Mouse (Mus musculus) forebrain, embryonic 16.5 days (tissue): ENCODE data around the gene Bri3. TPM values are rescaled to one million over a fixed set of nuclear protein-coding genes. Genes with fewer than 3 reads are reported as not detected.
"Not testable (repeated sequence)": the region's sequence is repeated elsewhere in the genome, so short reads cannot be mapped to it uniquely, and the experiment has no call there.

ENCODE experiments used
- ATAC-seq: fragments of 200-750 bp; cut with Nextera tagmentation; 2 replicates; pipeline ENCODE4 v1.8.0; 2017; ENCODE audit warnings: mild to moderate bottlenecking, moderate library complexity
- H3K27ac ChIP-seq: fragments of 300-500 bp; sonication (generic); 2 replicates; pipeline ENCODE4 v1.5.1; 2014; ENCODE audit warnings: low read length, control low read depth
- H3K27me3 ChIP-seq: fragments of 300-500 bp; sonication (generic); replicated peaks from 2 replicates; pipeline ENCODE4 v1.6.1; 2014; ENCODE audit warnings: low read length; ENCODE audit not compliant: control insufficient read depth, insufficient read depth
- H3K36me3 ChIP-seq: fragments of 300-500 bp; sonication (generic); 2 replicates; pipeline ENCODE4 v1.6.1; 2014; ENCODE audit not compliant: control insufficient read depth, insufficient read depth
- H3K4me1 ChIP-seq: fragments of 300-500 bp; sonication (generic); replicated peaks from 2 replicates; pipeline ENCODE4 v1.6.1; 2014; ENCODE audit warnings: low read length; ENCODE audit not compliant: control insufficient read depth, insufficient read depth
- H3K4me2 ChIP-seq: fragments of 300-500 bp; sonication (generic); 2 replicates; pipeline ENCODE4 v1.6.1; 2014; ENCODE audit warnings: mild to moderate bottlenecking, low read length, control low read depth
- H3K4me3 ChIP-seq: fragments of 300-500 bp; sonication (generic); replicated peaks from 2 replicates; pipeline ENCODE4 v1.5.1; 2014; ENCODE audit warnings: mild to moderate bottlenecking, low read length, control low read depth
- H3K9ac ChIP-seq: fragments of 300-500 bp; sonication (generic); replicated peaks from 2 replicates; pipeline ENCODE4 v1.6.1; 2014; ENCODE audit warnings: low read depth, low read length, control low read depth
- H3K9me3 ChIP-seq: fragments of 300-500 bp; sonication (generic); 2 replicates; pipeline ENCODE4 v1.6.1; 2016; ENCODE audit warnings: low read length; ENCODE audit not compliant: control insufficient read depth
- WGBS: fragments of 180-500 bp; shearing (Covaris S2); extraction: QIAGEN DNeasy Blood & Tissue Kit; methylation state at CpG from one replicate; pipeline ENCODE4 v1.1.7; 2014; 5-methylcytosine and 5-hydroxymethylcytosine counted together
- polyA plus RNA-seq: library from polyadenylated mRNA; unstranded; fragments of >200 nt; fragmentation: Nextera tagmentation; extraction: Ambion mirVana; gene quantifications from 2 replicates; pipeline ENCODE4 v1.2.1, GENCODE M21; 2015

Gene Bri3
- polyA plus RNA-seq, 1 experiment from 2014 or later, result 98.0 TPM

DNA sequence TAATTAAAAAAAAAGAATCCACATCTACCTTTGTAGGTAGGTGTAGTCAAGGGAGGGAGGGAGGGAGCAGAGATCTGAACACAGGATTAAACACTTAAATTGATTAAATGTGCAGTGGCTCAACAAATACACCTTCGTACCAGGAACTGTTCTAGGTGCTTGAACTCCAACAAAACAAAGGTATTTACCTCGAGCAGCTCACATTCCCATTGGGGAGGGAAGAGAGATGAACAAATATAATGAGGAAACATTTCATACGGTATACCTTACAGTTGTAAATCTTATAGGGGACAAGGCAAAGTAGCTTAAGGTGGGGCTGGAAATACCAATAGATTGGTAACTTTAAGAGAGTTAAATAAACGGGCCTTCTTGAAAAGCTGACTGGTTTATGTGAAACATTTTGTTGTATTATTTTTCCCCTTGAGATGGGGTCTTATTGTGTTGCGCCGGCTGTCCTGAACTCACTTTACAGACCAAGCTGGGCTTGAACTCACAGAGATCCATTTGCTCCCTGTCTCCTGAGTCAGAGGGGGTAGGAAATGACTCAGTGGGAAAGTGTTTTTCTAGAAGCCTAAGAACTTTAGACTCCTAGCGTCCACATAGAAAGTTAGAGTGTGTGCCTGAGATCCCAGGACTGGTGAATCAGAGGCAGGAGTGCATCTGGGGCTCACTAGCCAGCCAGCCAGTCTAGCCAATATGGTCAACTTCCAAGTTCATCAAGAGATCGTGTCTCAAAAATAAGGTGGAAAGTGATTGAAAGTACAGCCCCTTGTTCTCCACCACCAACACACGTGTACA lies 108.2 kb downstream of the Bri3 start:
- Histone ChIP-seq H3K9me3 (no peaks in the 10 kb centered on the region), H3K4me2 (no peak overlapping the region), H3K4me1 (peaks cover 3% of the 10 kb centered on the region), H3K27ac (no peak overlapping the region), H3K9ac (no peak overlapping the region), H3K4me3 (no peak overlapping the region), H3K36me3 (no peaks in the 10 kb centered on the region), H3K27me3 (peaks cover 3% of the 10 kb centered on the region)
- no peak for ATAC-seq
- WGBS, result 90% methylated on average over 9 of the region's 9 CpGs

DNA sequence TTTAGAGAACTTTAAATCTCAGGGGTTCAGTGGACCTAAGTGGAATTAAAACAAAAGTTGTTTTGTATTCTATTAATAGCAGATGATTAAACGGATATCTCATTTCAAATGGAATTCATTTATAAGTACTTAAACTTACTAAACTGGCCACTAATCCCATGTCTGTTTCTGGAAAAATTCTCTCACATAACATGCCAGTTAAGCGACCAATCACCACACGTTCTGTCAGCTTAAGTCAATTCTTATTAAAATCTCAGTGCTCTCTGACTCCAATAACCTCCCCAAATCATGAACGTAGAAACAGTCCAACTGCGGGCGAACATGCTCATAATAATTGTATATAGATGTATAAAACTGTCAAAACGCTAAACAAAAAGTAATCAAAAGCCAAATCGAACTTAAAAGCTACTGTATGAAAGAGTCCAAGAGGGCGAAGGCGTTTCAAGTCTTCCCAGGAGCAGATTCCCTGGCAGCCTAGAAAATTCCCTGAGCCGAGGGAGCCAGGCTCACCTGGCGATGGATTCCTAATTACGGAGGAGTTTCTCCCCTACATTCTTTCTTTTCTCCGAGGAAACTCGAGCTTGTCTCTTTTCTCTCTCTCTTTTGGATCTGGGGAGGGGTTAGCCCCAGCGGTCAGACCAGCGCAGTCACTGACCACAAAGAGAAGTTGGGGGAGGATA lies 112.7 kb downstream of the Bri3 start:
- Histone ChIP-seq H3K36me3 (no peaks in the 10 kb centered on the region), H3K9ac (no peak overlapping the region), H3K27me3 (peaks cover 23% of the 10 kb centered on the region), H3K4me3 (peak overlapping the region; percentile 53), H3K4me1 (peaks cover 17% of the 10 kb centered on the region), H3K4me2 (peak overlapping the region; percentile 94), H3K9me3 (no peaks in the 10 kb centered on the region), H3K27ac (no peak overlapping the region)
- 9% methylated on average over 17 of the region's 17 CpGs for WGBS
- ATAC-seq, result no peak

DNA sequence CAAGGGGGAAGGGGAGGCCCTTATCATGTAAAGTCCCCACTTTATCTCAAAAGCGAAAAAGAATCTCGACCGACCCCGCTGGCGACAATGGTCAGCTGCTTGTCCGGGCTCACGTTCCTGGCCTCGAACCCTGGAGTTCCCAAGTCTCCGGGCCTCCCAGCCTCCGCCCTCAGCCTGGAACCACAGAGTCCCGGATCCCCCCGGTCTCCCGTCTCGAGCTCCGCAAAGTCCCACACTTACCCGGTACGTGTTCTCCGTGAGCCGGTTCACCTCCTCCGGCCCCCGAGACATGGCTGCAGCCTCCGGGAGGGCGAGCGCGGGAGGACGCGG lies 113.3 kb downstream of the Bri3 start:
- Histone ChIP-seq H3K9ac (peak overlapping the region; percentile 43; the same call in 1 of the 2 replicates), H3K4me3 (peak overlapping the region; percentile 53), H3K27ac (no peak overlapping the region), H3K36me3 (no peaks in the 10 kb centered on the region), H3K4me1 (peaks cover 17% of the 10 kb centered on the region), H3K27me3 (peaks cover 23% of the 10 kb centered on the region), H3K4me2 (peak overlapping the region; percentile 94), H3K9me3 (no peaks in the 10 kb centered on the region)
- peak; percentile 20 for ATAC-seq
- WGBS, result 0% methylated on average over 24 of the region's 27 CpGs

DNA sequence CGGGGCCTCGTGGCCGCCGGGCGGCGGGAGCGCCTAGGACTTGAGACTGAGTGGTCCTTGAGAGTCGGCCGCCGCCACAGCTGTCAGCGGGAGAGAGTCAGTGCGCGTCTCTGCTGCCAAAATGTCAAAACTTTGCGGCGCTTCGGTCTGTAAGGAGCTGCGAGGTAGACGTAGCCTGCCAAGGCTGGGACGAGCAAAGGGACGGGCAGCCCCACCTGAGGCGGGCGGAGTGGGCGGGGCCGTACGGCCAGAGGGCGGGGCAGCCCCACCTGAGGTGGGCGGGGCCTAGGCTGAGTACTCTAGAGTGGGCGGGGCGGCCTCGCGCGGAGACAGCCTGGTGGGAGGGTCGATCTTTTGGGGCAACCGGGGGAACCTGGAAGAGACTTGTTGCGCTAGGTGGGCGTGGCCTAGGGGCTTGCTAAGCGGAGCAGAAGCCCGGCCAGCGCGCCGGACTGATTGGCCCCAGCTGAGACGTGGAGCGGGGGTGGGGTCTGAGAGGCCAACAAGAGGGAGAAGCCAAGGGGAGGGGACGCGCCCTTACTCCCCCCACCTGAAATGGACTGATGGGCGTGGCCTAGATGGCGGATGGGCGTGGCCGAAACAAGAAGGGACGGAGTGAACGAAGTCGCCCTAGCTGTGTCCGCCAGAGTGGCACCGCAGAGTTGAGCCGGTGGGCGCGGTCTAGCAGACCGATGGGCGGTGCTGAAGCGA lies 113.8 kb downstream of the Bri3 start, which contains the start of gene Baiap2l1:
Gene Baiap2l1, minus strand, starts transcription at position 232 of the 711 bp plus-strand sequence.
- Histone ChIP-seq H3K9ac (peak within 1 kb of the TSS; percentile 43; the same call in 1 of the 2 replicates), H3K9me3 (no peaks in the 10 kb centered on the region), H3K4me3 (peak within 1 kb of the TSS; percentile 53), H3K4me1 (peaks cover 17% of the 10 kb centered on the region), H3K4me2 (peak within 1 kb of the TSS; percentile 94), H3K36me3 (no peaks in the 10 kb centered on the region), H3K27me3 (peaks cover 23% of the 10 kb centered on the region), H3K27ac (no peak within 1 kb of the TSS)
- peak; percentile 86 for ATAC-seq
- WGBS, result under 1% methylated on average over 59 of the region's 60 CpGs

DNA sequence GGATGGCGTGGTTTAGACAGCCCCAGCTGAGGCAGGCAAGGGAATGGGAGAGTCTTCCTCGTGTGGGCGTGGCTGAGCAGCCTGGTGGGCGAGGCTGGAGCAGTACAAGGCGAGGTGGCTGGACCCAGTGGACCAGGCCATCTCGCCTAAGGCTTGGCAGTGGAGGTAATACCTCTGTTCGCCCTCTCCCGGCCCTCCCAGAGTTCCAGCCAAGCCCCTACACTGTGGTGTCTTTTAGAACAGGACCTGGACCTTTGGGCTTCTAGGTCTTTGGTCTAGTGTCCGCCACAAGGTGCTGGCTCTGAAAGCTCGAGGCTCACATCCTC lies 114.3 kb downstream of the Bri3 start:
- 7% methylated on average over 10 of the region's 10 CpGs for WGBS
- peaks cover 17% of the 10 kb centered on the region for H3K4me1 ChIP-seq
- peak; percentile 81 for ATAC-seq
- 0 out of 2 replicates have a peak overlapping the region, but pooled peaks have one; percentile 25 for H3K9ac ChIP-seq
- peaks cover 23% of the 10 kb centered on the region for H3K27me3 ChIP-seq
- no peaks in the 10 kb centered on the region for H3K9me3 ChIP-seq
- peak overlapping the region; percentile 94 for H3K4me2 ChIP-seq
- H3K36me3 ChIP-seq, result no peaks in the 10 kb centered on the region
- no peak overlapping the region for H3K27ac ChIP-seq
- peak overlapping the region; percentile 53 for H3K4me3 ChIP-seq

DNA sequence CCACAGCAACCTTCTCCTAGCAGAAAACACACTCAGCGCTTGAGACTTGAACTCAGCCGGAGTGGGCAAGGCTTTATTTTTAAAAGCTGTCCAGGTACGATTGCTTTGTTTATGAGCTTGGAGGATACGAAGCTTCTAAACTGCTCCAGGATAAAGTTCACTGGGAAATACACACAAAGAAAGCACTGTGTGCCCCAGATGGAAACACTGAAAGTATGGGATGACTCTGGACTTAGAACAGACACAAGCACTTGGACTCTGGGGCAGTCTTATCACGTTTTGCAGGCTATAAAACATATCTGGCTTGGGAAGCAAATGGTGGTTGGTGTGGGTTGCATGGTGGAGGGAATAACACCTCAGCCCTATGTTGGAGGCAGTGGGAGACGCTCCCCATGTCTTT lies 115.6 kb downstream of the Bri3 start:
- Histone ChIP-seq H3K27me3 (peaks cover 23% of the 10 kb centered on the region), H3K27ac (no peak overlapping the region), H3K4me2 (no peak overlapping the region), H3K36me3 (no peaks in the 10 kb centered on the region), H3K9me3 (no peaks in the 10 kb centered on the region), H3K4me1 (peaks cover 17% of the 10 kb centered on the region), H3K9ac (no peak overlapping the region), H3K4me3 (no peak overlapping the region)
- 88% methylated on average over 6 of the region's 6 CpGs for WGBS
- ATAC-seq, result no peak

DNA sequence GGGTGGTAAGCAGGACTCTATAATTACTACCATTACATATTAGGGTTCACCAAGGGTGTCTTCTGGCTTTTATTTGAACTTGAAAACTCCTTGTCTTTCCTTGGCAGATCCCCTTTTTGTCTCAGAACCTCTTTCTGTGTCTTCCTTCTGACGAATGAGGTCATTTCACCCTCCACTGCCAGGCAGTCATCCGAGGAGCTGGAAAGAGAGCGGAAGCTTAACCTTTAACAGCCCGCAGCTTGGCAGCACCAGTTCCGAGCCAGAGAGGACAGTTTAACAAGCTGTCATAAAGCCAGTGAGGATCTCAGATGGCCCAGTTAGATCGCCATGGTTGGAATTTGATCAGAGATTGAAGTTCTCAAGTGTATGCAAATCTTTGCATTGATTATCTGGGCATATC lies 116.1 kb downstream of the Bri3 start:
- Histone ChIP-seq H3K4me2 (no peak overlapping the region), H3K9me3 (no peaks in the 10 kb centered on the region), H3K4me3 (no peak overlapping the region), H3K4me1 (peaks cover 17% of the 10 kb centered on the region), H3K9ac (no peak overlapping the region), H3K36me3 (no peaks in the 10 kb centered on the region), H3K27ac (no peak overlapping the region), H3K27me3 (peaks cover 23% of the 10 kb centered on the region)
- WGBS, result 62% methylated on average over 6 of the region's 6 CpGs
- ATAC-seq, result no peak

DNA sequence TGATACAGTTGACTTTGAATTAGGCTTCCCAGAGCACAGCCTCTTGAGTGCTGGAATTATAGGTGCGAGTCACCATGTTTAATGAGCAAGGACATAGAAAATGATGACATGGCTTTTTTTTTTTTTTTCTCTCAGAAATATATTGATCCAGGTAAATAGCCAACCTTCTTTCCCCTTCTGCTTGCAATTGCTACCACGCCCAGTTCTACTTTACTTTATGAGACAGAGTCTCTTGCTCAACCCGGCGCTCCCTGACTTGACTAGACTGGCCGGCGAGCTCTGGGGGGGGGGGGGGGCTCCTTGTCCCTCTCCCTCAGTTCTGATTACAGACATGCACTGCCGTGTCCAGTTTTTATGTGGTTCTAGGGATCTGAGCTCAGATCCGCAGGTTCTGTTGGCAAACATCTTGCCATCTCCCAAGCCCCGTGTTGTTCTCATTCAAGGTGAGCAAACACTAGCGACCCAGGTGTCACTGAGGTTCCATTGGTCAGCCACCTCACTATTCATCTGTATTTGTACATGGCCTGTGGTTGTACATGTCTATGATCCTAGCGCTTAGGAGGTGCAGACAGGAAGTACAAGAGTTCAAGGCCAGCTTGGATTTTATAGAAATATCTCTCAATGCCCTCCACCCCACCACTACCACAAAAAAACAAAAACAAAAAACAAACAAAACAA lies 120.6 kb downstream of the Bri3 start:
- H3K9ac ChIP-seq, result no peak overlapping the region
- H3K27me3 ChIP-seq, result peaks cover under 1% of the 10 kb centered on the region; the same call in 1 of the 2 replicates
- ATAC-seq, result no peak
- H3K4me2 ChIP-seq, result no peak overlapping the region
- H3K36me3 ChIP-seq, result no peaks in the 10 kb centered on the region
- H3K4me1 ChIP-seq, result no peaks in the 10 kb centered on the region
- no peak overlapping the region for H3K4me3 ChIP-seq
- WGBS, result 93% methylated on average over 11 of the region's 11 CpGs
- no peak overlapping the region for H3K27ac ChIP-seq
- no peaks in the 10 kb centered on the region for H3K9me3 ChIP-seq

DNA sequence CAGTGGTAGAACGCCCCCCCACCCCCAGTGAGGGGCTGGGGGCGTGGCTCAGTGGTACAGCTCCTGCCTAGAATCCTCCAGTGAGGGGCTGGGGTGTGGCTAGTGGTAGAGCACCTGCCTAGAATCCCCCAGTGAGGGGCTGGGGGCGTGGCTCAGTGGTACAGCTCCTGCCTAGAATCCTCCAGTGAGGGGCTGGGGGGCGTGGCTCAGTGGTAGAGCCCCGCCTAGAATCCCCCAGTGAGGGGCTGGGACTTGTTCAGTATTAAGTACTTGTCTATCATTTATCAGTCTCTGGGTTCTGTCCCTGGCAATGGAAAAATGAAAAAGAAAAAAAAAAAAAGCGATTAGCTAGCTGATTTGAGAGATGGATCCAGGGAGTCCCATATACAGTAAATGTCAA lies 122.3 kb downstream of the Bri3 start:
- H3K9me3 ChIP-seq, result not testable (repeated sequence)
- WGBS, result 84% methylated on average over 5 of the region's 6 CpGs

More for the DNA sequence above, 122.3 kb downstream of the Bri3 start:
- H3K9ac ChIP-seq, H3K4me1 ChIP-seq, H3K27me3 ChIP-seq, H3K27ac ChIP-seq, H3K36me3 ChIP-seq, H3K4me3 ChIP-seq, ATAC-seq, H3K4me2 ChIP-seq: not testable (repeated sequence)
